Mouse (Mus musculus): ENCODE data around the gene Slc51b. TPM values are rescaled to one million over a fixed set of nuclear protein-coding genes. Genes with fewer than 3 reads are reported as not detected.

The Slc51b gene
- polyA plus RNA-seq, 1 experiment, result not detected

DNA sequence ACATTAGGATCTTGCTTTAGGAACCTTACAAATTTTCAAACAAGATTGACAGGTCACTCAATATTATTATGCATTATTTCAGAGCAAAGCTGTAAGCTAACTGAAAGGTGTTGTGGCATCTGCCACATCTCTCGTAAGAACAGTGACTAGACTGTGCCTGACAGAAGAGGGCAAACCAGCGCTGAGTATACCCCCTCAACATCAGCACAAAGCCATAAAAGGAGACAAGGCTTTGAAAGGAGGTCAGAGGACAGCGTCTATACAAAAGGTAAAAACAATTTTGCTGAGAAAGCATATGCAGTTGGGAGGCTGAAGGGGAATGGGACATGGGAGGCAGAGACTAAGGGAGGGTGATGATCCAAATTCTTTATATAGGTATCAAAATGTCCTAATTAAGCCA, 37.4 kb upstream of the Slc51b start:
- Histone ChIP-seq H3K4me1 (ENCODE audit: control insufficient read depth, insufficient read depth, low read length) (no peaks in the 10 kb centered on the region), H3K27ac (ENCODE audit: insufficient read depth, low read length) (no peak overlapping the region), H3K4me3 (ENCODE audit: low read depth, low read length) (no peak overlapping the region), H3K36me3 (ENCODE audit: control insufficient read depth, insufficient read depth, low read length, poor library complexity, severe bottlenecking) (no peaks in the 10 kb centered on the region), H3K9me3 (replicated peaks; ENCODE audit: control insufficient read depth, insufficient read depth, low read length, poor library complexity, severe bottlenecking) (no peaks in the 10 kb centered on the region), H3K9ac (ENCODE audit: low read depth, poor library complexity, severe bottlenecking) (no peak overlapping the region), H3K27me3 (ENCODE audit: control insufficient read depth, insufficient read depth, low read length, poor library complexity, severe bottlenecking) (no peaks in the 10 kb centered on the region)
- TF ChIP-seq POLR2A (IDR thresholded peaks at IDR 0.05; ENCODE audit: insufficient read depth, low read length), result no peak
- TF ChIP-seq EP300 (IDR thresholded peaks at IDR 0.05; ENCODE audit: insufficient read depth, low read depth, low read length), result no peak
- TF ChIP-seq CTCF (IDR thresholded peaks at IDR 0.05; ENCODE audit: low read depth, low read length), result no peak

DNA sequence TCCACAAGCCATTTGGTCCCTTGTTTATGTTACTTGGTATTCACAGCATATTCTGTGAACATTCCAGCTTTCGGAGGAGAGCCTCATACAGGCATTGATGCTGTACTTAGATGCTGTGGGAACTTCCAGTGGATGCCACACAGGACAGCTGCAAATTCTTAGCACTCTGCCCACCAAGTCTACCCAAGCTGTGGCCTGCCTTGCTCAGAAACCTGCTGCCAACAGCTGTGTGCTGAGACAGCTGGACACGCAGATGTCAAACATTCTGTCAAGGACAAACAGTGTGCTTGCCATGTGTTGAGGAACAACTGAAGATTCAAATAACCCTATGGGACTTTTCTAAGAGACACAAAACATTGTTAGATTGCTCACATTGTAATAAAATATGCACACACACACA, 36.2 kb upstream of the Slc51b start:
- Histone ChIP-seq H3K4me3 (ENCODE audit: low read depth, low read length) (no peak overlapping the region), H3K9me3 (replicated peaks; ENCODE audit: control insufficient read depth, insufficient read depth, low read length, poor library complexity, severe bottlenecking) (no peaks in the 10 kb centered on the region)

DNA sequence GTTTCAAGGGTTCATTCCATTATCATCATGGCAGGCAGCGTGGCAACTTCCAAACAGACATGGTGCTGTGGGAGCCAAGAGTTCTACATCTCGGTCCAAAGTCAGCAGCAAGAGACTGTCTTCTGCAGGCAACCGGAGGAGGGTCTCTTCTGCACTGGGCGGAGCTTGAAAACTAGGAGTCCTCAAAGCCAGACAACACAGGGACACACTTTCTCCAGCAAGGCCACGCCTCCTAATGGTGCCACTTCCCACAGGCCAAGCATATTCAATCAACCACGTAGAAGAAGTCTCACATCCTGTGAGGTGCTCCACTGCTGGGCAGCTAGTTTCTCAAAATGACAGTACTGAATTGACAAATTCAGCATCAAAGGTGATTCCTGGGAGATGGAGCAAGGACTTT, 25.2 kb upstream of the Slc51b start:
- H3K27me3 ChIP-seq (ENCODE audit: control insufficient read depth, insufficient read depth, low read length, poor library complexity, severe bottlenecking), result no peaks in the 10 kb centered on the region
- H3K9ac ChIP-seq (ENCODE audit: low read depth, poor library complexity, severe bottlenecking), result no peak overlapping the region
- H3K27ac ChIP-seq (ENCODE audit: insufficient read depth, low read length), result no peak overlapping the region
- H3K9me3 ChIP-seq (replicated peaks; ENCODE audit: control insufficient read depth, insufficient read depth, low read length, poor library complexity, severe bottlenecking), result no peaks in the 10 kb centered on the region
- TF ChIP-seq POLR2A (IDR thresholded peaks at IDR 0.05; ENCODE audit: insufficient read depth, low read length), result no peak
- no peak for TF ChIP-seq CTCF (IDR thresholded peaks at IDR 0.05; ENCODE audit: low read depth, low read length)
- TF ChIP-seq EP300 (IDR thresholded peaks at IDR 0.05; ENCODE audit: insufficient read depth, low read depth, low read length), result no peak
- no peaks in the 10 kb centered on the region for H3K4me1 ChIP-seq (ENCODE audit: control insufficient read depth, insufficient read depth, low read length)
- no peak overlapping the region for H3K4me3 ChIP-seq (ENCODE audit: low read depth, low read length)
- H3K36me3 ChIP-seq (ENCODE audit: control insufficient read depth, insufficient read depth, low read length, poor library complexity, severe bottlenecking), result peaks cover 28% of the 10 kb centered on the region

More for the DNA sequence above, 36.2 kb upstream of the Slc51b start:
- Histone ChIP-seq H3K36me3 (ENCODE audit: control insufficient read depth, insufficient read depth, low read length, poor library complexity, severe bottlenecking) (no peaks in the 10 kb centered on the region), H3K4me1 (ENCODE audit: control insufficient read depth, insufficient read depth, low read length) (no peaks in the 10 kb centered on the region), H3K9ac (ENCODE audit: low read depth, poor library complexity, severe bottlenecking) (no peak overlapping the region), H3K27me3 (ENCODE audit: control insufficient read depth, insufficient read depth, low read length, poor library complexity, severe bottlenecking) (no peaks in the 10 kb centered on the region), H3K27ac (ENCODE audit: insufficient read depth, low read length) (no peak overlapping the region)
- TF ChIP-seq EP300 (IDR thresholded peaks at IDR 0.05; ENCODE audit: insufficient read depth, low read depth, low read length), result no peak
- no peak for TF ChIP-seq CTCF (IDR thresholded peaks at IDR 0.05; ENCODE audit: low read depth, low read length)
- no peak for TF ChIP-seq POLR2A (IDR thresholded peaks at IDR 0.05; ENCODE audit: insufficient read depth, low read length)

DNA sequence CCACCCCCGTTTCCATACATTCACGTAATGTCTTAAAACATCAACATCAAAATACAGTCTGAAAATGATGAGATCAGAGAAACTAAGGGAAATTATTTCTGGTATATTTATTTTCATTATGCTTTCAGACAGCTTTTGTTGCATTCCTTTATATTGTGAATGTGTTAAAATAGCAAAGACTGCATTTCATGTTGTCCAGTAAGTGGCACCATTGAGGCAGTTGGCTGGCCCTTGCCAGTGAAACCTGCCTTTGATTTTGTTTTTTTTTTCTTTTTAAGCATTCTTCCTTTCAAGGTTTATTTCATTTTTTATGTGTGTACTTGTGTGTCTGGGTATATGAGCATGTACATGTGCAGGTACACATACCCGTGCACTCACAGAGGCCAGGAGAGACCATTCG, 21.9 kb upstream of the Slc51b start:
- no peak for TF ChIP-seq EP300 (IDR thresholded peaks at IDR 0.05; ENCODE audit: insufficient read depth, low read depth, low read length)
- no peak for TF ChIP-seq POLR2A (IDR thresholded peaks at IDR 0.05; ENCODE audit: insufficient read depth, low read length)
- no peak for TF ChIP-seq CTCF (IDR thresholded peaks at IDR 0.05; ENCODE audit: low read depth, low read length)
- no peaks in the 10 kb centered on the region for H3K27me3 ChIP-seq (ENCODE audit: control insufficient read depth, insufficient read depth, low read length, poor library complexity, severe bottlenecking)
- peaks cover 19% of the 10 kb centered on the region for H3K36me3 ChIP-seq (ENCODE audit: control insufficient read depth, insufficient read depth, low read length, poor library complexity, severe bottlenecking)
- no peak overlapping the region for H3K9ac ChIP-seq (ENCODE audit: low read depth, poor library complexity, severe bottlenecking)
- no peaks in the 10 kb centered on the region for H3K9me3 ChIP-seq (replicated peaks; ENCODE audit: control insufficient read depth, insufficient read depth, low read length, poor library complexity, severe bottlenecking)
- no peak overlapping the region for H3K27ac ChIP-seq (ENCODE audit: insufficient read depth, low read length)
- H3K4me3 ChIP-seq (ENCODE audit: low read depth, low read length), result no peak overlapping the region
- H3K4me1 ChIP-seq (ENCODE audit: control insufficient read depth, insufficient read depth, low read length), result no peaks in the 10 kb centered on the region

DNA sequence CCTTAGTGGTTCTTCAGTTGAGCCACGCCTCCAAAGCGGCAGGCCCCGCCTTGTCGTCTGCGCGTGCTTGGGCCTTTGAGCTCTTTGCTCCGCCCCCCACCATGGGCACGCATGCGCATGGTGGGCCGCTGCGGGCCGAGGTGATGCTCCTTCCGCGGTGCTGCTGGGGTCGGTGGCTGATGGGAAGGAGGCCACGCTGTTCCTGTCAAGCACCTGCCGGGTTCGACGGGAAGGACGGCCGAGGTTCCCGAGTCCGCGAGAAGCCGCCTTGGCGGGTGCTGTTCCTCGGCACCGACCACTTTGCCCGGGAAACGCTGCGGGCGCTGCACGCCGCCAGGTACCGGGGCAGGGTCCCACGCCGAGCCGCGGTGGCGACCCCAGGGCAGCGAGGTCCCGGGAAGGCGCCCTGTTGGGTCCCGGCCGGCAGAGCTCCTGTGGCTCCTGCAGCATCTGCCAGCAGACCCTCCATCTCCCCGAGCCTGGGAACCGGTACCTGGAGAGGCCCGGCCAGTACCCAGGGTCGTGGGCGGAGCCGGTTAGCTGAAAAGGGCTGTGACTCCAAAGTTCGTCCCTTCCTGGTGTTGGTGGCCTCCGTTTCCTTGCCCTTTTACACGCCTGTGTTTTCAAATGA, 13.0 kb upstream of the Slc51b start, which contains the start of gene Mtfmt:
Gene Mtfmt, plus strand, starts transcription at position 112 of the 631 bp plus-strand sequence.
- H3K9me3 ChIP-seq (replicated peaks; ENCODE audit: control insufficient read depth, insufficient read depth, low read length, poor library complexity, severe bottlenecking), result no peaks in the 10 kb centered on the region
- TF ChIP-seq CTCF (IDR thresholded peaks at IDR 0.05; ENCODE audit: low read depth, low read length) (no peak), EP300 (IDR thresholded peaks at IDR 0.05; ENCODE audit: insufficient read depth, low read depth, low read length) (no peak), POLR2A (IDR thresholded peaks at IDR 0.05; ENCODE audit: insufficient read depth, low read length) (peak; percentile 87)
- H3K27me3 ChIP-seq (ENCODE audit: control insufficient read depth, insufficient read depth, low read length, poor library complexity, severe bottlenecking), result no peaks in the 10 kb centered on the region
- no peaks in the 10 kb centered on the region for H3K36me3 ChIP-seq (ENCODE audit: control insufficient read depth, insufficient read depth, low read length, poor library complexity, severe bottlenecking)
- H3K27ac ChIP-seq (ENCODE audit: insufficient read depth, low read length), result no peak within 1 kb of the TSS
- no peaks in the 10 kb centered on the region for H3K4me1 ChIP-seq (ENCODE audit: control insufficient read depth, insufficient read depth, low read length)
- peak within 1 kb of the TSS; percentile 69 for H3K9ac ChIP-seq (ENCODE audit: low read depth, poor library complexity, severe bottlenecking)
- peak within 1 kb of the TSS; percentile 56 for H3K4me3 ChIP-seq (ENCODE audit: low read depth, low read length)

DNA sequence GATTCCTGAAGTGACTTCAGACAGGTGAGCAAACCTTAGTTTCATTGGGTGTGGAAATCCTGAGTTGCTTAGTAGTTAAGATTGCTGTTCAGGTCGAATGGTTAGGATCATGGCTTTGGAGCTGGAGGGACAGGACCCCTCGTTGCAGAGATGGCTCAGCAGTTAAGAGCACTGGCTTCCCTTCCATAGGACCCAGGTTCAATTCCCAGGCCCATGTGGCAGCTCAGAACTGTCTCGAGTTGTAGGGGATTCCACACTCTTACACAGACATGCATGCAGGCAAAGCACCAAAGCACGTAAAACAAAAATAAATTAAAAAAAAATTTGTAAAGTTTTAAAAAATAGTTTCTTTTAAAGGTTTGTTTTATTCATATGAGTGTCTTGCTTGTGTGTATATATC, 12.5 kb upstream of the Slc51b start:
- no peak for TF ChIP-seq CTCF (IDR thresholded peaks at IDR 0.05; ENCODE audit: low read depth, low read length)
- TF ChIP-seq POLR2A (IDR thresholded peaks at IDR 0.05; ENCODE audit: insufficient read depth, low read length), result no peak
- TF ChIP-seq EP300 (IDR thresholded peaks at IDR 0.05; ENCODE audit: insufficient read depth, low read depth, low read length), result no peak
- no peaks in the 10 kb centered on the region for H3K36me3 ChIP-seq (ENCODE audit: control insufficient read depth, insufficient read depth, low read length, poor library complexity, severe bottlenecking)
- H3K9ac ChIP-seq (ENCODE audit: low read depth, poor library complexity, severe bottlenecking), result no peak overlapping the region
- no peaks in the 10 kb centered on the region for H3K4me1 ChIP-seq (ENCODE audit: control insufficient read depth, insufficient read depth, low read length)
- no peak overlapping the region for H3K27ac ChIP-seq (ENCODE audit: insufficient read depth, low read length)
- H3K4me3 ChIP-seq (ENCODE audit: low read depth, low read length), result no peak overlapping the region
- H3K27me3 ChIP-seq (ENCODE audit: control insufficient read depth, insufficient read depth, low read length, poor library complexity, severe bottlenecking), result no peaks in the 10 kb centered on the region
- no peaks in the 10 kb centered on the region for H3K9me3 ChIP-seq (replicated peaks; ENCODE audit: control insufficient read depth, insufficient read depth, low read length, poor library complexity, severe bottlenecking)
